ENCODE assay signal across 8 mouse cellular contexts in the genomic region with DNA sequence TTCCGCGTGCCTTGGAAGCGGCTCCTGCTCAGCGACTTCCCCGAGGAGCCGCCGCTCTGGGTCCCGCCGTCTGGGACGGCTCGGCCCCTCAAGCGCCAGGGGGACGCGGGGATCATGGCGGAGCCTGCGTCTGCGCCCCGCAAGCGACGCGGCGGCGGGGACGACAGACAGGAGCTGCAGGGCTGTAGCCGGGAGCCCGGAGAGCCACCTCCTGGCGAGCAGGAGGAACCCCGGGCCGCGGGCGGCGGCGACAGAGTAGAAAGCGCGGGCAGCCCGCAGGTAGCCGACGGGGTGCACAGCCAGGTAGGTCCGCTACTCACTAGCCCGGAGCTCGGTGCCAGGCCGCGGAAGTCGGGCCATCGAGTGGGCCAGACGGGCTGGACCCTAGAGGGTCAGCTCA. TPM values are rescaled to one million over a fixed set of nuclear protein-coding genes. Genes with fewer than 3 reads are reported as not detected.
A peak's percentile ranks its signal among the peaks of the same experiment; 100 is the strongest.
DNase-seq lines count a peak whose midpoint lies in the region; ATAC-seq lines count a peak whose summit lies in the region.
"Not testable (repeated sequence)": the region's sequence is repeated elsewhere in the genome, so short reads cannot be mapped to it uniquely, and the experiment has no call there.

No protein-coding gene starts in this region.

- H3K4me1 ChIP-seq in intestine, embryonic 16.5 days (ENCODE audit: control insufficient read depth, insufficient read depth, low read length); limb, embryonic 11.5 days (ENCODE audit: control insufficient read depth, insufficient read depth, low read length): not testable (repeated sequence)
- H3K4me1 ChIP-seq in midbrain, embryonic 10.5 days, result peaks cover 27% of the 10 kb centered on the region

- not testable (repeated sequence) for H3K27me3 ChIP-seq in intestine, embryonic 16.5 days (replicated peaks; ENCODE audit: control insufficient read depth, insufficient read depth, low read length); limb, embryonic 11.5 days (ENCODE audit: control insufficient read depth, insufficient read depth, low read length); midbrain, embryonic 10.5 days (ENCODE audit: low read depth, poor library complexity, severe bottlenecking)

- DNase-seq in embryo, embryonic 10.5 days (ENCODE audit: low spot score), result peak; percentile 30
- peak; percentile 8 to 35 for DNase-seq in gastrocnemius, postnatal 36 days
- DNase-seq in limb, embryonic 11.5 days (ENCODE audit: low spot score), result peak; percentile 63
- DNase-seq in midbrain, embryonic 10.5 days (ENCODE audit: low spot score), result peak; percentile 54
- peak; percentile 18 to 41 for DNase-seq in right cerebral cortex, postnatal 36 days (ENCODE audit: low spot score in 2 of 2)
- DNase-seq in urinary bladder, postnatal 25 days (ENCODE audit: low spot score), result peak; percentile 42

- under 1% methylated on average over 39 of the region's 46 CpGs for WGBS in intestine, embryonic 16.5 days
- under 1% methylated on average over 34 of the region's 46 CpGs for WGBS in limb, embryonic 11.5 days
- WGBS in midbrain, embryonic 10.5 days, result under 1% methylated on average over 46 of the region's 46 CpGs

- H3K9ac ChIP-seq in intestine, embryonic 16.5 days (ENCODE audit: low read depth, low read length), result peak overlapping the region; percentile 88
- peak overlapping the region; percentile 90 for H3K9ac ChIP-seq in limb, embryonic 11.5 days (ENCODE audit: low read length)

- H3K9me3 ChIP-seq in intestine, embryonic 16.5 days (ENCODE audit: control insufficient read depth, low read length); limb, embryonic 11.5 days (ENCODE audit: control insufficient read depth, low read length); midbrain, embryonic 10.5 days (replicated peaks): not testable (repeated sequence)

- not testable (repeated sequence) for H3K36me3 ChIP-seq in intestine, embryonic 16.5 days (ENCODE audit: control insufficient read depth, insufficient read depth, low read length); limb, embryonic 11.5 days (ENCODE audit: control insufficient read depth, insufficient read depth, low read length)
- peaks cover 16% of the 10 kb centered on the region for H3K36me3 ChIP-seq in midbrain, embryonic 10.5 days

- H3K4me2 ChIP-seq in intestine, embryonic 16.5 days (ENCODE audit: low read depth, low read length), result peak overlapping the region; percentile 76
- peak overlapping the region; percentile 47 for H3K4me2 ChIP-seq in limb, embryonic 11.5 days (ENCODE audit: low read depth, severe bottlenecking)

- intact Hi-C loops in gastrocnemius, postnatal 36 days (cut with DNase I), result loop anchor here (5.0 to 10.0 kb wide), 2 partner anchors 71 to 121 kb away; no protein-coding TSS in a partner anchor

- peak overlapping the region; percentile 86 for H3K4me3 ChIP-seq in intestine, embryonic 16.5 days (ENCODE audit: low read length)
- H3K4me3 ChIP-seq in limb, embryonic 11.5 days (ENCODE audit: low read depth, low read length), result peak overlapping the region; percentile 84
- peak overlapping the region; percentile 84 for H3K4me3 ChIP-seq in midbrain, embryonic 10.5 days

- peak overlapping the region; percentile 98 for H3K27ac ChIP-seq in intestine, embryonic 16.5 days (ENCODE audit: low read length)
- not testable (repeated sequence) for H3K27ac ChIP-seq in limb, embryonic 11.5 days (replicated peaks; ENCODE audit: low read depth, low read length)
- H3K27ac ChIP-seq in midbrain, embryonic 10.5 days (replicated peaks), result peak overlapping the region; percentile 93

- ATAC-seq in activated CD4-positive, CD25-positive, alpha-beta regulatory T cell, adult 4 months, result peak; percentile 19
- peak; percentile 70 for ATAC-seq in intestine, embryonic 16.5 days
- ATAC-seq in limb, embryonic 11.5 days (ENCODE audit: insufficient number of reproducible peaks, low FRiP score, low TSS enrichment, low read depth), result peak; percentile 49; the same call in 1 of the 2 replicates

RNA-seq across cellular contexts. Expression of gene D030056L22Rik, which starts 0.4 kb away (rescaled TPM):
- polyA plus RNA-seq in activated CD4-positive, CD25-positive, alpha-beta regulatory T cell, adult 4 months (2017; shearing (Covaris generic)), result 1 to 10 TPM; 2.5 to 4.0 TPM
- 1 to 10 TPM; 2.7 to 4.1 TPM for total RNA-seq in gastrocnemius, postnatal 36 days (2021)
- polyA plus RNA-seq in intestine, embryonic 16.5 days (2015; fragmentation: Nextera tagmentation; extraction: Ambion mirVana), result 16.9 and 17.6 TPM in 2 replicates
- 38.5 and 38.7 TPM in 2 replicates for polyA plus RNA-seq in limb, embryonic 11.5 days (2014; fragmentation: Nextera tagmentation; extraction: Ambion mirVana)
- polyA plus RNA-seq in midbrain, embryonic 10.5 days (2016; fragmentation: Nextera tagmentation; extraction: Ambion mirVana), result 49.6 and 50.8 TPM in 2 replicates

RNA-seq across cellular contexts. Expression of gene Trpm6, which starts 36.4 kb away (rescaled TPM):
- polyA plus RNA-seq in activated CD4-positive, CD25-positive, alpha-beta regulatory T cell, adult 4 months (2017; shearing (Covaris generic)), result under 1 TPM; 0.40 to 0.76 TPM
- total RNA-seq in gastrocnemius, postnatal 36 days (2021), result under 1 TPM; 0.05 to 0.15 TPM
- polyA plus RNA-seq in intestine, embryonic 16.5 days (2015; fragmentation: Nextera tagmentation; extraction: Ambion mirVana), result 0.07 and 0.11 TPM in 2 replicates
- 0.38 and 0.43 TPM in 2 replicates for polyA plus RNA-seq in limb, embryonic 11.5 days (2014; fragmentation: Nextera tagmentation; extraction: Ambion mirVana)
- polyA plus RNA-seq in midbrain, embryonic 10.5 days (2016; fragmentation: Nextera tagmentation; extraction: Ambion mirVana), result 0.38 and 0.67 TPM in 2 replicates

RNA-seq across cellular contexts. Expression of gene Carnmt1, which starts 42.8 kb away (rescaled TPM):
- polyA plus RNA-seq in activated CD4-positive, CD25-positive, alpha-beta regulatory T cell, adult 4 months (2017; shearing (Covaris generic)), result 1 to 10 TPM; 2.7 to 4.3 TPM
- total RNA-seq in gastrocnemius, postnatal 36 days (2021), result 100 to 1,000 TPM; 125 to 136 TPM
- 13.7 and 15.6 TPM in 2 replicates for polyA plus RNA-seq in intestine, embryonic 16.5 days (2015; fragmentation: Nextera tagmentation; extraction: Ambion mirVana)
- polyA plus RNA-seq in limb, embryonic 11.5 days (2014; fragmentation: Nextera tagmentation; extraction: Ambion mirVana), result 36.6 and 42.1 TPM in 2 replicates
- 24.0 and 26.8 TPM in 2 replicates for polyA plus RNA-seq in midbrain, embryonic 10.5 days (2016; fragmentation: Nextera tagmentation; extraction: Ambion mirVana)

Comparison
In these comparisons a context has a peak if more than half of its experiments do, and no peak if none do; other contexts are left out.
1. ATAC-seq: peak in every context shown above with its lines; median percentile 70 in intestine, embryonic 16.5 days; 49 in limb, embryonic 11.5 days; 19 in activated CD4-positive, CD25-positive, alpha-beta regulatory T cell, adult 4 months.